Mouse (Mus musculus) heart, postnatal 25 days (tissue): Measurements from ENCODE around the gene Muc5b. TPM values are rescaled to one million over a fixed set of nuclear protein-coding genes. Genes with fewer than 3 reads are reported as not detected.

Experiments
- DNase-seq: peaks from one replicate; pipeline ENCODE4 v3.0.0; 2022; ENCODE audit warnings: low spot score
- intact Hi-C: fragments of 180-260 bp; cut with DNase I; formaldehyde crosslinking; loops from one replicate; pipeline ENCODE4 v1.15.1; 2025
- total RNA-seq, 2 experiments: library from RNA; stranded (reverse); gene quantifications; 2 replicates each; pipeline ENCODE4 v1.2.3; 2021

Gene Muc5b
- total RNA-seq, 2 experiments from 2014 or later: not detected

GRCm38 (mm10) chr7:141892151-141892550 is 53.3 kb downstream of the Muc5b start:
- intact Hi-C loops: no loop called here
- DNase-seq: no peak

DNA sequence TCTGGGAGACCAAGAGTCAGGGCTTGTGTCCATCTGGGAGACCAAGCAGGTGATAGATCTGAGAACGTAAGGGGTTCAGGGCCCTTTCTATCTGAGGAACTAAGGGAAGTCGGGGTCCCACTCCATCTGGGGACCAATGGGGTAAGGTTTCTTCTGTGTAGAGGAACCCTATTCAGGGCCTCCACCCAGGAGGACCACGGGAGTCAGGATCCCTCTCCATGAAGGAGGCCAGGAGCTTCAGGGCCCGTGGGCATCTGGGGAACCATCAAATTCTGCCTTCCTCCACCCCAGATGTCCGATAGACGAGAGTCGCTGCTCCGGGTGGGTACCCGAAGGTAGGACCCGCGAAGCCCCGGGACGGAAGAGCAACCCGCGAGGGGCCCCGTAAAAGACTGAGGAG is 63.0 kb downstream of the Muc5b start:
- DNase-seq: no peak
- intact Hi-C loops: no loop called here

DNA sequence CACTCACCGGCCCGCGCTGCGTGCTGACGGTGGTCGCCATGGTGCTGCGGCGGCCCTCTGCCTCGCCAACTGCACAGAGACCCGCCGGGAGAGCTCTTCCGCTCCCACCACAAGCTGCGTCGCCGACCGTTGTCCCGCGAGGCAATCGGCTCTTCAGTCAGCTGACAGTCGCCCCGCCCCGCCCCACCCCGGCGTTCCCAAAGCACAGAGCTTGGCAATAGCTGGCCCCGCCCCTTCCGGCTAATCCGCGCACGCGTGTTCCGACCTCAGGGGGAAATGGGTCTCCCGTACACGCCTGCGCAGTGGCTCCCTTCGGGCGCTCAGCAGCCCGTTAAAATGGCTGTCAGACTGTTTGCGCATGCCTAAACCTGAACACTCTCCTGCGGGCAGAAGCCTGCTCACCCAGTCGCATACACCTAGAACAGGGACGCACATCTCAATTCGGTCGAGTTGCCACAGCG is 63.4 kb downstream of the Muc5b start:
- intact Hi-C loops: no loop called here
- DNase-seq: peak; percentile 98

DNA sequence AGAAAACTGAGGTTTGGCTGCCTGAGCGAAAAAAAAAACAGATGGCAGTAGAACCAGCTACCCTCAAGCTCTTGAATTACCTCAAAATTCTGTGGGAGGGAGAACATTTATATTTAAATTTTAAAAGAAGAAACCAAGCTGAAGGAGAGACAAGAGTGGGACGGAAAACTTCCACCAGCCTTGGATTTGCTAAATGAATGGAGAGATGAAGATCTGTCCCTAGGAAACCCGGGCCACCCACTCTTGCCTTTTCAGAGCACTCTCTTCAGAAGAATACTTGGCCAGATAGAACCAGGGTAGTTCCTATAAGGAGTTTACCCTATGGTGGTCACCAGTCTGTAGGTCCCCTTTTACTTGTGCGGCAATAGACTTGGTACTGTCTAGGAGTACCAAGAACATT is 63.9 kb downstream of the Muc5b start:
- intact Hi-C loops: no loop called here
- DNase-seq: no peak

GRCm38 (mm10) chr7:141908591-141908990 is 69.7 kb downstream of the Muc5b start:
- intact Hi-C loops: no loop called here
- no peak for DNase-seq

- DNase-seq: no peak
- intact Hi-C loops: no loop called here
Measured at GRCm38 (mm10) chr7:141911305-141911704, 72.4 kb downstream of the Muc5b start.

DNA sequence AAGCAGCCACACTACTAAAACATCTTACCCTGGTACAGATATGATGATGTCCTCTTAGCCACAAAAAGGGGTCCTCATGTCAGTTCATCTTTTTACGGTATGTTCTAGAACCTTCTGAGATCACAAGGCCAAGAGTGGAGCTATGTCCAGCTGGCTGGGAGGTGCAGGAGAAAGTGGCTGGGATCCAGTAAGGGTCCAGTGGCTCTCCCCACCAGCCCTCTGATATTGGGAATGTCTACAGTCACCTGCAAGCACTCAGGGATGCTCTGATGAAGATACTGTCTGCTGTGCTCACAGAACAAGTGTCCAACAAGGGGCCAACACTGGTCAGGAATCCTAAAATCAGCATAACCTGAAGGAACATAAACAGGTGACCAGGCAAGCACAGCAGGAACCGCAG is 79.5 kb downstream of the Muc5b start, which contains the start of gene Tollip:
Gene Tollip, minus strand, starts transcription at position 101 of the 400 bp plus-strand sequence.
- no peak for DNase-seq
- intact Hi-C loops: no loop called here

Other genes starting within 250 kb of the Muc5b start
- not detected for gene Muc6, start 183.8 kb upstream of the Muc5b start, total RNA-seq
- not detected for gene Muc2, start 148.7 kb upstream of the Muc5b start, total RNA-seq
- not detected for gene Muc5ac, start 50.1 kb upstream of the Muc5b start, total RNA-seq
- gene Tollip, start 79.4 kb downstream of the Muc5b start, total RNA-seq: 10 to 100 TPM; 47.4 to 52.9 TPM
- under 1 TPM in 1 of 2 experiments, not detected in 1; 0.22 TPM for gene Brsk2, start 110.7 kb downstream of the Muc5b start, total RNA-seq
- gene Mob2, start 222.0 kb downstream of the Muc5b start, total RNA-seq: 10 to 100 TPM; 40.2 to 40.7 TPM